Mouse (Mus musculus) fat pad, adult 2 months (tissue): ENCODE data around the gene Btla.

ENCODE experiments used
- DNase-seq: peaks from one replicate; pipeline ENCODE4 v3.0.0-alpha.2; 2011; ENCODE audit warnings: low read depth, low spot score; ENCODE audit errors: extremely low read depth

Btla gene

DNA sequence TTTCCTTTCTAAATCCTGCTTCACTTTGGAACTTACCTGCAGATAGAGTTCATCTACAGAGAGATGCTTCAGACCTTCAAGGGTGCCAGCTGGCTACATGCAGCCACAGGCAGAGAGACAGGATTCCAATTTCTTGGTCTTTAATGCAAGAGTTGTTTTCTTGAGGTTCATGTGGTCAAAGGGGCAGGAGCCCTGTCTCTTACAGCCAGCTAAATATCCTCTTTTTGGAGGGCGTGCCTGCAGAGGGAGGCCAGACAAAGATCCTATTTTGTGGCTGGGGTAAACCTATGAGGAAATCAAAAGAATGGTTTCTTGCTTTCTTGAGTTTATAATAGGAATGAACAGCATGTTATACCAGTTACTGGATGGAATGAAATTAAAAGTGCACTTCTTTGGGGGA is 33.5 kb downstream of the Btla start:
- no peak for DNase-seq

DNA sequence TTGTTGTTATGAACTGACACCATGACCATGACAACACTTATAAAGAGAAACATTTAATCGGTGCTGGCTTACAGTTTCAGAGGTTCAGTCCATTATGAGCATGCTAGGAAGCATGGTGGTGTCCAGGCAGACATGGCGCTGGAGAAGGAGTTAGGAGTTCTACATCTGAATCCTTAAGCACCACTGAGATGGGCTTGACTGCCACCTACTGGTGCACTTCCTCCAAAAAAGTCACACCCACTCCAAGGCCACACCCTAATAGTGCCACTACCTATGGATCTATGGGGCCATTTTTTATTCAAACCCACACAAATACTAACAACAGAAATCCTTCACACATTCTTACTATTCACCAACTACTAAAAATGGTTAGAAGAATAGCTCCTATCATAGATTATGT is 35.5 kb downstream of the Btla start:
- DNase-seq: no peak

DNA sequence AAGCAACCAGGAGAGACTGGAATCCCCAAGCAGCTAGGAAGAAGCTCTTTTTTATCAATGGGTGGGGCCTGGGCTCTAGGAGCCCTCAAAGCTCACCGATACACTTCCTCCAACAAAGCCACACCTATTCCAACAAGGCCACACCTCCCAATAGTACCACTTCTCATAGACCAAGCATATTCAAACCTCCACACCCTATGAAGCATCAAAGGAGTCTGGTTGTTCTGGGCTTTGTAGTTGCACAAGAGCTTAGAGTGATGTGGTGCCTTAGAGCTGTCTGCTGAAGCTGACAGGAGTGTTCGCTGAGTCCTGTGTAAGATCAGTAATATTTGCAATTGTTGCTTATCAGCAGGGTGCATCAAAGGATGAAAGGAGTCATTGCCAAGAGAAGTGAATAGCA is 37.2 kb downstream of the Btla start:
- peak; percentile 19 for DNase-seq

DNA sequence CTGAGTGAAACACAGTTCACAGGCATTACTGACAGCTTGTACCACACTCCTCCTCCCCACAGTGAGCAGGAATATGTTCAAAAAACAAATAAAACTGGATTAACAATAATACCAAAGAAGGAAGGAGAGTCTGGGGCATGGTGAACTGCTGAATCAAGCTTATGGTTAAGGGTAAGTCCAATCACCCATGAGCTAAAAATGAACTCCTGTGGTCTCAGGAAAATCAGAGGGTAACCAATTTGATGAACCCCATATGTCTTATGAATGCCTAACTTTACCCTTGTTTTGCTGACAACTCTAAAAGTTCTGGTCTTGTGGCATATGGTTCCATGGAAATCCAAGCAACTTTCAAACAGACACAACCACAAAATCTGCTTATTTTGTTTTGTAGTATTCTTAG is 37.9 kb downstream of the Btla start:
- DNase-seq: no peak

GRCm38 (mm10) chr16:45269886-45270285 is 45.8 kb downstream of the Btla start:
- no peak for DNase-seq

DNA sequence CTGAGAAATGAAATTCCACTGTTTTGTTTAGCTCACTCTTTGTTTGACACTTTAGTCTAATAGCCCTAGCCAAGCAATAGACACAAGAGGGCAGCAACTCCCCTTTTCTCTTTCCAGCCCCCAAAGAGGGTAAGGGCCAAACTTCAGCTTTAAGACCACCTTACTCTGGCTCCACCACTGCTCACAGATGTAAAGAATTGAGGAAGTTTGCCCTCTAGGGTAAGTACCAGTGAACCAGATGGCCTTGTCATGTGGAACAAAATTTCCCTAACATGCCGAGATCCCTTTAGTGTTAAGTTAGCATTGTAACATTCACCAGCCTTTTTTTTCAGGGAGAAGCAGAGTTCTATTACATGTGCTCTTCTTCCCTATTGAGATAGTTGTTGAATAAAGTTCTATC is 59.0 kb downstream of the Btla start:
- DNase-seq: no peak

GRCm38 (mm10) chr16:45297806-45298205 is 73.7 kb downstream of the Btla start:
- DNase-seq: no peak
